Mouse (Mus musculus): ENCODE measurements around the gene Slc12a7. TPM values are rescaled to one million over a fixed set of nuclear protein-coding genes. Genes with fewer than 3 reads are reported as not detected.

Slc12a7 gene
- polyA plus RNA-seq (2014; fragmentation: Illumina TruSeq; extraction: RNeasy Lipid Tissue Mini Kit (QIAGEN cat#74804); ENCODE audit: insufficient read depth, low read depth, low replicate concordance): 14.8 TPM

GRCm38 (mm10) chr13:73732742-73733700 is at the start of gene Slc12a7:
TSS of gene Slc12a7 (plus strand) at chr13:73733094.

GRCm38 (mm10) chr13:73704694-73705325 is 28.1 kb upstream of the Slc12a7 start, which contains the start of gene Slc6a19:
TSS of gene Slc6a19 (minus strand) at chr13:73704865.

GRCm38 (mm10) chr13:73847465-73847836 is 114.6 kb downstream of the Slc12a7 start, which contains the start of gene Nkd2:
TSS of gene Nkd2 (minus strand) at chr13:73847631.

Other genes starting within 250 kb of the Slc12a7 start
- not detected for gene Slc6a3, start 196.3 kb upstream of the Slc12a7 start, polyA plus RNA-seq (2014; fragmentation: Illumina TruSeq; extraction: RNeasy Lipid Tissue Mini Kit (QIAGEN cat#74804); ENCODE audit: insufficient read depth, low read depth, low replicate concordance)
- 110 TPM for gene Clptm1l, start 129.1 kb upstream of the Slc12a7 start, polyA plus RNA-seq (2014; fragmentation: Illumina TruSeq; extraction: RNeasy Lipid Tissue Mini Kit (QIAGEN cat#74804); ENCODE audit: insufficient read depth, low read depth, low replicate concordance)
- 0.53 TPM for gene Tert, start 106.2 kb upstream of the Slc12a7 start, polyA plus RNA-seq (2014; fragmentation: Illumina TruSeq; extraction: RNeasy Lipid Tissue Mini Kit (QIAGEN cat#74804); ENCODE audit: insufficient read depth, low read depth, low replicate concordance)
- not detected for gene Slc6a18, start 55.1 kb upstream of the Slc12a7 start, polyA plus RNA-seq (2014; fragmentation: Illumina TruSeq; extraction: RNeasy Lipid Tissue Mini Kit (QIAGEN cat#74804); ENCODE audit: insufficient read depth, low read depth, low replicate concordance)
- 0.15 TPM for gene Slc6a19, start 28.2 kb upstream of the Slc12a7 start, polyA plus RNA-seq (2014; fragmentation: Illumina TruSeq; extraction: RNeasy Lipid Tissue Mini Kit (QIAGEN cat#74804); ENCODE audit: insufficient read depth, low read depth, low replicate concordance)
- 4.3 TPM for gene Nkd2, start 114.5 kb downstream of the Slc12a7 start, polyA plus RNA-seq (2014; fragmentation: Illumina TruSeq; extraction: RNeasy Lipid Tissue Mini Kit (QIAGEN cat#74804); ENCODE audit: insufficient read depth, low read depth, low replicate concordance)
- 1.1 TPM for gene Trip13, start 204.7 kb downstream of the Slc12a7 start, polyA plus RNA-seq (2014; fragmentation: Illumina TruSeq; extraction: RNeasy Lipid Tissue Mini Kit (QIAGEN cat#74804); ENCODE audit: insufficient read depth, low read depth, low replicate concordance)
- 23.9 TPM for gene Brd9, start 204.7 kb downstream of the Slc12a7 start, polyA plus RNA-seq (2014; fragmentation: Illumina TruSeq; extraction: RNeasy Lipid Tissue Mini Kit (QIAGEN cat#74804); ENCODE audit: insufficient read depth, low read depth, low replicate concordance)
- not detected for gene Zdhhc11, start 230.8 kb downstream of the Slc12a7 start, polyA plus RNA-seq (2014; fragmentation: Illumina TruSeq; extraction: RNeasy Lipid Tissue Mini Kit (QIAGEN cat#74804); ENCODE audit: insufficient read depth, low read depth, low replicate concordance)